Mouse (Mus musculus): ENCODE measurements around the gene Lss.

Lss gene

DNA sequence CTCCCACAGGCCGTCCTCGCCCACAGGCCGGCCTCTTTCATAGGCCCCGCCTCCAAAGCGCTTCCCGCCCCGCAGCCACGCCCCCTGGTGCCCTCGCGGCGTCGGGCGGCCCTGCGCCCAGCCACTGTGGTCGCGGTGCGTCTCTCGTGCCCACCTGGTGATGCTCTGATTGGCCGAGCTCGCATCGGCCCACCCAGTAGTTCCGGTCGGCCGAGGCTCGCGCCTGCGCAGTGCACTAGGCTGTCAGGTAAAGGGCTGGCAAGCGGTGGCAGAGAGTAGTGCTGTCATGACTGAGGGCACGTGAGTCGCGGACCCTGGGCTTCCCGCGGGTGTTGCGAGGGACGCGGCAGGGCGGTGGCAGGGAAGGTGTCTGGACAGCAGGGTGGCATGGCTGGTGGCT is at the start of gene Lss:
Gene Lss (plus strand): TSS at position 214 of the 400 bp plus-strand sequence.
- DNase-seq (ENCODE audit: low spot score): peak; percentile 77

DNA sequence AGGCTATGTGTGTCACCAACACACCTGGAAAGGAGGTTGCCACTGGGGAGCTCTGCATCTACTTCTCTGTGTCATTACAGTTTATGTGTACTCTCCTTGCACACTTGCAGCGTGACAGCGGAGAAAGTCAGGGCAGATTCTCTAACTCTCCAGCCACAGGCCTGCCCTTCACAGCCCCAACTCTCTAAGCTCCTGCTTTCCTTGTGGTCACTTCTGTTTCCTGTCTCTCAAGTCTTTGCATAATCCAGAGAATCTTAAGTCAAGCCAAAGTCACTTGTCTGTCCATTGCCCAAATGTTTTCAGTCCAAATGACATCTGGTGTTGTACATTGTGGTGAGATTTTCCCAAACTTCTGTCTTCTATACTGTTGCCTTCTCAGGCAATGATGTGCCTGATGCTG is 45.1 kb upstream of the Lss start:
- no peak for DNase-seq (ENCODE audit: low spot score)

DNA sequence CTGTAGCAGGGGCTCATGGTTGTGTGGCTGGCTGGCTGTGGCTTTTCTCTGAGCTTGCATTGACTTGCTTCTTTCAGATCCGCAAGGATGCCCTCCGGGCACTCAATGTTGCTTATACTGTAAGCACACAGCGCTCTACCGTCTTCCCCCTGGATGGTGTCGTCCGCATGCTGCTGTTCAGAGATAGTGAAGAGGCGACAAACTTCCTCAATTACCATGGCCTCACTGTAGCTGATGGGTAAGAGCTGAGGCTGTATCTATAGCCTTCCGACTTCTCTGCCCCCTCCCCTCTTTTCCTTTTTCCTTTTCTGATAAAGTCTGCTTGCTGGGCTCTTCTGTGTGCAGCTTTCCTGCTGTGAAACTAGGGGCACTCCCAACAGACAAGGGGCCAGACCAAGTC is 43.1 kb upstream of the Lss start:
- no peak for DNase-seq (ENCODE audit: low spot score)

DNA sequence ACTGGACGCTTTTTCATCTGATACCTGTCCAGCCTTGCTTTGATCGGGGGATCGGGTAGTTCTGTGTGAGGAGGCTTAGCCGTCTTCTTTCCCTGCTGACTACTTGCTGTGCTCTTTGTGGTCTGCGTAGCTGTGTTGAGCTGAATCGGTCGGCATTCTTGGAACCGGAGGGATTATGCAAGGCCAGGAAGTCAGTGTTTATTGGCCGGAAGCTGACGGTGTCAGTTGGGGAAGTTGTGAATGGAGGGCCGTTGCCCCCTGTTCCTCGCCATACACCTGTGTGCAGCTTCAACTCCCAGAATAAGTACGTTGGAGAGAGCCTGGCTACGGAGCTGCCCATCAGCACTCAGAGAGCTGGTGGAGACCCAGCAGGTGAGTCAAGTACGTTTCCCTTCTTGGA is 42.2 kb upstream of the Lss start:
- no peak for DNase-seq (ENCODE audit: low spot score)

DNA sequence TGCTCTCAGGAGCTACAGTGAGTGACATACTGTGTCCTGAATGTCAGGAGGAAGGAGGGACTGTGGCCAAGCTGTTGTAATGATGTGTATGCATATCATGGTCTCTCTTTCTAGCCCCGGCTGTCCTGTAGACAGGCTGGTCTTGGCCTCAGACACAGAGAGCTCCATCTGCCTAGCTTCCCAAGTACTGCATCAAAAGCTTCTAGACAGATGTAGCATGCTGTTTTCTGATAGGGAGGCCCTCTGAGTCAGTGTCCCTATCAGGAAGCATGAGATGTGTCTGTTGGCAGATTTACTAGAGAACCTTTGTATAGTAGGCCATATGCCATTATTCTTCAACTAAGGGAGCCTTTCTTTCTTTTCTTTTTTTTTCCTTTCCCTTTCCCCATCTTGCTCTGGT is 37.9 kb upstream of the Lss start:
- no peak for DNase-seq (ENCODE audit: low spot score)

DNA sequence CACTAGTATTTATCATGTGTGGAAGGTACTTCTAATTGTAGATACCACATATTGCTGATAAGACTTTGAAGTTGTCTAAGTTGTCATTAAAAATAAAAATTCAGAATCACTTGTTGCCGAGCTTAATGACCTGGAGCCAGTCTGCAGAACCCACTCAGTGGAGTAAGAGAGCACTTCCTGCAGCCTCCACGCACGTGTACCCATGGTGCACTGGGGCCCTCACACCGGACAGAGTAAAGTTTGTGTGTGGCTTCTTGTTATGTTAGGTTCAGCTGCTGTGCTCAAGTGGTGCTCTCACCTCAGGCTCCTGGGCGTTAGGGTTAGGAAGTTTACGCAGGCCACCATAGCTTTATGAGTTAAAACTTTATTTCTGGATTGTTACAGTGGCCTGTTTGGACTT is 35.9 kb upstream of the Lss start:
- DNase-seq (ENCODE audit: low spot score): no peak

DNA sequence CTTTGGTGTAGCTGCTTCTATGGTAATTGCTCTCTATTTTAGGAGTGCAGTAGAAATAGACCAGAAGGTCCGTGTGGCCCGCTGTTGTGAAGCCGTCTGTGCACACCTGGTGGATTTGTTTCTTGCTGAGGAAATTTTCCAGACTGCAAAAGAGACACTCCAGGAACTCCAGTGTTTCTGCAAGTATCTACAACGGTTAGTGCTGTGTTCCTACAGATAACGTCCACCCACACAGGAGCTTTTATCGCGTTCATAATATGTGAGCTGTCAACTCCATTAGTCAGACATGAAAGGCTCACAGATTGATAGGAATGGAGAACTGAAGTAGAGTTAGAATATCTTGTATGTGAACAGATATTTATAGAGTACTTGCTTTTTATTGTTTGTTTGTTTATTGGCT is 35.0 kb upstream of the Lss start:
- no peak for DNase-seq (ENCODE audit: low spot score)

DNA sequence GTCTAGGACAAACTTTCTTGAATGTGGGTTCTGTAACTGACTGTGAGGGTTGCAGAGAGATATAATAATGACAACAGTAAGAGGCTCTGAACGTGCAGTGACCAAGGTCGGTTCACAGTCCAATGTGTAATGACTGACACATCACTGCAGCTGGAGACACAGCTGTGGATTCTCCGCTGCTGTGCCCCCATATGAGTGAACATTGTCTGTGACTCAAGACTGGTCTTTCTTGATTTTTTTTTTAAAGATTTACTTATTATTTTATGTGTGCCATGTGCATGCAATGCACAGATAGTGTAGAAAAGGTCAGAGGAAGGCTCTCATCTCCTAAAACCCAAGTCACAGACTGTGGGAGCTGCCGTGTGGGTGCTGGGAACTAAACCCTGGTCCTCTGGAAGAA is 33.9 kb upstream of the Lss start:
- no peak for DNase-seq (ENCODE audit: low spot score)

DNA sequence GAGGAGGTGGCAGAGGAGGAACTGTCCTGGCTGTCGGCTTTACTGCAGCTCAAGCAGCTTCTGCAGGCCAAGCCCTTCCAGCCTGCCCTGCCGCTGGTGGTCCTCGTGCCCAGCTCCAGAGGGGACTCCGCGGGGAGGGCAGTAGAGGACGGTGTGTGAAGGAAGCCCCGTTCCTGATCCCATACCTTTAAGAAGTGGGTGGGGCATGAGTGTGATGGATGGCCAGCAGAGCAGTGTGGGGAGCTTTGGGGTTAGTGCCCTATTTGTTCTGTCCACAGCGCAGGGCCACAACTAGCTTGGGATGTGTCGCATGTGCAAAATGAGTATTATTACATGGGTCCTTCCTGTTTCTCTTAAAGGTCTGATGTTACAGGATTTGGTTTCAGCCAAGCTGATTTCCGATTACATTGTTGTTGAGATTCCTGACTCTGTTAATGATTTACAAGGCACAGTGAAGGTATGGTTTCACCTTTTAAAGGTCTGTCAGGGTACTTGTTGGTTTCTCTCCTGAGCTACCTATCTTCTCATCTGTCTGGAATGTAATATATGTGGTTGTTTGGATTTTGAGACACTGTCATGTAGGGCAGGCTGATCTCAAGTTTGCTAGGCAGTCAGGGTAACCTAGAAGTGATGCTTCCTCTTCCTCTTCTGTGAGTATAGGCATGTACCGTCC is 27.0 kb upstream of the Lss start:
- no peak for DNase-seq (ENCODE audit: low spot score)

DNA sequence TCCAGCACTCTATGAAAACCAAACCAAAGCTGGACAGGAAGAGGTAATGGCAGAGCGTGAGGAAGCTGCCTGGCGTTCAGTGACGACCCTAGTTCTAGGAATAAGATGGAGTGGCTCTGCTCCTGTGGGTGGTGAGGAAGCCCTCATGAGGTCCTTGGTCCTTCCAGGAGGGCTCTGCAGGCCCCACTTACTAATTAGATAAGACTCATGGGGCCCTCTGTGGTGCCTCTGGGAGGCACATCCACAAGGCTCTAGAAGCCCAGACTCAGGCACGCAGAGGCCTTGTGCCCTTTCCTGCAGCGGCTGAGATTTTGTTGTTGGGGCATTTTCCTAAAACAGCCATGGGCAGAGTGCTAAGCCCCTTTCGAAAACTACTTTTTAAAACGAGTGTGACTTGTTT is 25.5 kb upstream of the Lss start:
- no peak for DNase-seq (ENCODE audit: low spot score)

DNA sequence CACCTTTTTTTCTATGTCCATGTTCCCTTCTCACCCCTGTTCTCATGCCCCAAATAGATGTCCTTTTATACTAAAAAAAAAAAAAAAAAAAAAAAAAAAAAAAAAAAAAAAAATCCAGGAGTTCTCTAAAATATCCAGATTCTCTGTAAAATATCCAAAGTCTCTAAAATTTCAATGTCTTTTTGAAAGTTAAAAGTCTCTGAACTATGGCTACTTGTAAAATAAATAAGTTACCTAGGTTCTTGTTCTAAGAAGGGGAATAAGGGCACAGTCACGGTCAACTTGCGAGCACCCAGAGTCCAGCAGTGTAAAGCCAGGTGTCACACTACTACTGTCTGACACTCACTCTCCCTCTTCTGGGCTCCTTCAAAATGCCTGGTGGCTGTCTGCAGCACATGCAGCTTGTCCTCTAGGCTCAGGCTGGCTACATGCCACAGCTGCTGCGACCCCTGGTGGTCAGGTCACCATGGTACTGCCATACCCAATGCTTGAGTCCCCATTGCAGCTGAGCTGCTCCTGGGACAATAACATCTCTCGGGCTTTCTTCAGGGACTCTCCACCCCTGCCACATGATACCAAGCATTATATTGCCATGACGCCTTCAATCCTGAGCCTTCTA is 18.3 kb upstream of the Lss start:
- peak; percentile 68 for DNase-seq (ENCODE audit: low spot score)

DNA sequence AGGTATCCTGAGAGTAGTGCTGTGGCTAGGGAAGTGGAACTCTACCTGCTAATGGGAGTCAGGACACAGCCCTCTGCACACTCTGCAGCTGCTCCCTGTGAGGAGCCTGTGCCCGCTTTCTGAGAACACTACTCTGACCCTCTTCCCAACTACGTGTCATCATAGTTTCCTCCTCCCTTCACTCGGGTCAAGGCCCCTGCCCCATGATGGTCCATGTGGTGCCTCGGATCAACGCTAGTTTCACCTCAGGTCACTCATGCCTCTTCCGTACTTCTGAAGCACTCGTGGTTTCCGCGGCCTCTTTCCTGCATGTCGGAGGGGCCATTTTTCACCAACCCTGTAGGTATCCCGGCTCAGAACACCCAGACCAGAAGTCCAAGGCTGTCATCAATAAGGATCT is 466 bp upstream of the Lss start:
- DNase-seq (ENCODE audit: low spot score): no peak

DNA sequence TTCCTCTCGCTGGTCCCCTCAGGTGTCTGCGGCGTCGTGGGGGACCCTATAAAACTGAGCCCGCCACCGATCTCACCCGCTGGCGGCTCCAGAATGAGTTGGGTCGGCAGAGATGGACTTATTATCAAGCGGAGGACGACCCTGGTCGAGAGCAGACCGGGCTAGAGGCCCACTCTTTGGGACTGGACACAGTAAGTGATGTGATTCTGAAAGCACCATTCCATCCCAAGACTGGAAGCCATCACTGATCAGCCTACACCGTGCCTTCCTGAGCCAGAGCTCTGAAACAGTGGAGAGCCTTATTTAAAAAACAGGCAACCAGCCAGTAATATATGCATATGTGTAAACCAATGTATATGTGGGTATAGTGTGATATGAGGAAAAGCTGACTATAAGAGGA is 440 bp downstream of the Lss start:
- DNase-seq (ENCODE audit: low spot score): no peak

DNA sequence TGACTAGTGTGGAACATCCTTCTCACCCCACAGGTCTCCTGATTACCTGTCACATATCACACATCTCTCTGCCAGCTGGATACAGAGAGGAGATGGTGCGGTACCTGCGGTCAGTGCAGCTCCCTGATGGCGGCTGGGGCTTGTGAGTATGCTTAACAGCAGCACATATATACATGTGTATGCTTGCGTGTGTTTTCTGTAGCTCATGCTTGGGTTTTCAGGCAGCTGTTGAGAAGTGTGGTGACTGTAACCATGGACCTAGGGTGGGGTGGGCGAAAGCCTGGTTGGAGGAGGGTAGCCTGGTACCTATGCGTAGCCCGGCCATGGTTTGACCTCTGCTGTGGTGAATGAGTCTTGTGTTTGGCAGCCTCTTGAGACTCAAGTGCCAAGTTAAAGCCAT is 4.1 kb downstream of the Lss start:
- no peak for DNase-seq (ENCODE audit: low spot score)

DNA sequence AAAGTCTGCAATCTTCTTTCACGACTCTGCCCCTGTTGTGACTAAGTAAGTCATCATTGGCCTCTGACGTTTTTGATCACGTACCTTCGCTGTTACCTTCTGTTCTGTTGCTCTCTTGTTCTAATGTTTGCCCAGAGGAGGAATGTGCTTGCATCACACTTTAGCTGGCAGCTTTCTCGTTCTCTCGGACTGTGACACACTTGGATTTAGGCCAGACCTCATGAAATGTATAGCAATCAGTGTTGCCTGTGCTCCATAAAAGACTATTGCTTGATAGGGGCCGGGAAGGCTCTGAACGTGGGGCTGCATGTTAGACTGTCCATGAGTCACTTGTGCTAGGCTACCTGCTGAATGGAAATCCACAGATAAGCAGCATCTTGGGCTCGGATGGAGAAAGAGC is 6.2 kb downstream of the Lss start:
- no peak for DNase-seq (ENCODE audit: low spot score)

DNA sequence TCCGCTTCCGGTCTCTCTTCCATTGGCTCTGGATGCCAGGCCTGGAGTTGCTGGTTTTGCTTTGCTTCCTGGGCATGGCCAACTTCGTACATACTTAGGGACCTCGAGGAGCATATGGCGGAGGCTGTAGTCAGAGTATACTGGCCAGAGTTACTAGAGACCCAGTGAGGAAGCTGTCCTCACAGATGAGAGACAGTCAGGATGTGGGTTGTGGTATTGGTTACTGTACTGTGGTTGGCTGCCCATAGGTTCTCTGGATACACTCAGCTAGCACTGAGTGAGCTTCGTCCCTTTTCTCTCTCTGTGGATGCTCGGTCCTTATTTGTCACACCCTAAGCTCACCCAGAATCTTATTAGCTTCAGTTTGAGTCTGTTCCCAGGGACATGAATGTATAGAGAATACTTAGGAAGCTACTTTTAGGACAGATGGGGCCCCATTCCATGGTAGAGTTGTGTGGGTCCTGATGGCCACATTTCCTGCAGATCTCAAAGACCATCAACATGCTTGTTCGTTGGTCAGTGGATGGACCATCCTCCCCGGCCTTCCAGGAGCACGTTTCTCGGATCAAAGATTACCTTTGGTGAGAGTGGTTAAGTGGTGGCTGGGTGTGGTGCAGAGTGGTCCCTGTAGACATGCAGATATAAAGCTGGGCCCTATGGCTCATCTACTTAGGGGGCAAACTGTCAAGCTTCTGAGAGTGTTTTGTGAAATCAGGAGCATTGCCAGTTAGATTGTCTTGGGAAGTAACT is 10.1 kb downstream of the Lss start:
- no peak for DNase-seq (ENCODE audit: low spot score)

DNA sequence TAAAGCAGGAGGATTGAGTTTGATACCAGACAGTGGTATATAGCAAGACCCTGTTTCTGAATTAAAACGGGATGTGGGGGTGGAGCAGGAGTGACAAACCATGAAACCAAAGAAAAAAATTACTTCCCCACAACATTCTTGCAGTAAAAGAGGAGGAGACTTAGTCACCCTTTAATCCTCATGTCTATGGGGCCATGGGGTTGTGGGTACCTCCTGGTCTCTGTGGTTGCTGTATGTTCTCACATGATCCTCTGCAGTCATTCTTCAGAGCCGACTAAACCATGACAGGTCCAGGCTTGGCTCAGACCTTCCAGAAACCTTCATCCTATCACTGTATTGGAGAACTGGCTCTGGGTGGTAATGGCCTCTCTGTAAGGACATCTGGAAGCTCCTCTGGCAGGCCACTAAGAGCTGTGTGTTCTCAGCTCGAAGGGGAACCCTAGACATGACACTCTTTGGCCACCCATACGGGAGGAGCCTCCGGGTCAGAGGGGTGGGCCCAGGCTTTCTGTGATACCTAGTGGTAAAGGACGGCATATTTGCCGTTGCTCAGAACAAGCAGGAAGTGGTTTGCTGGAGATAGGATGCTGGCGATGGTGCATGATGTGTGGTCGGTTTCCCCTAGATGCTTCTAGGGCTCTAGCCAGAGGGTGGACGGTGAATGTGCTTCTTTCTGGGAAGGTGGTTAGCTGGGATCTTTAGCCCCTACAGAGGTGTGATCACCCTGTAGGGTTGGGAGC is 11.4 kb downstream of the Lss start:
- DNase-seq (ENCODE audit: low spot score): no peak

DNA sequence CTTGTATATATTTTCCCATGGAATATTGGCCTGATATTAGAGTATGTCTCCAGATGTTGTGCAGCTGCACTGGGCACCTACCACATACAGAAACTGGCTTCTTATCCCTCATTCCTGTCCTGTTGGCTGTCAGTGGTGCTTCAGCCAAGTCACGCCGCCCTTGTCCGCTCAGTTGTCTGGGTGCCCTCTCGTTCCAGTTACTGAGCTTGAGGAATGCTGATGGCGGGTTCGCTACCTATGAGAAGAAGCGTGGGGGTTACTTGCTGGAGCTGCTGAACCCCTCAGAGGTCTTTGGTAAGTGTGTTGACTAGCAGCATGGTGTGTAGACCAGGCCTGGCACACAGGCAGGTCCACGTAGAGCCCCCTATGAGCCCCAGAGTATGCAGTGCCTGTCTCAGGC is 15.2 kb downstream of the Lss start:
- DNase-seq (ENCODE audit: low spot score): no peak

DNA sequence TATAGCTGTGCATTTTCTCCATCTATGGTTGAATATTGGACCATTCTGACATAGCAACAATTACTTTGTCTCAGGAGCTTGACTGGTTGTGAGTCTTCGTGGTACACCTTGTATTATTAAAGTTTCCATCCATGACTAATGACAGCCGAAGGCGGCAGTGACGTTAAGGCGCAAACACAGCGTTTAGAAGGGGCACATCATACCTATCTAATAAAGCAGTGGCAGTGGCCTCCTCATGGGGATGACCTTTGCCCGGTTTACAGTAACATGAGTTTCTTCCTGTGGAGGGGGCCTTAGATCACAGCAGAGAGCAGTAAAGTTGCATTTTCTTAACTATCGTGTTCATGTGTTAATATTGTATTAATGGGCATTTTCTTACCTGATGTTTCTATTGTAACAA is 16.8 kb downstream of the Lss start:
- no peak for DNase-seq (ENCODE audit: low spot score)

DNA sequence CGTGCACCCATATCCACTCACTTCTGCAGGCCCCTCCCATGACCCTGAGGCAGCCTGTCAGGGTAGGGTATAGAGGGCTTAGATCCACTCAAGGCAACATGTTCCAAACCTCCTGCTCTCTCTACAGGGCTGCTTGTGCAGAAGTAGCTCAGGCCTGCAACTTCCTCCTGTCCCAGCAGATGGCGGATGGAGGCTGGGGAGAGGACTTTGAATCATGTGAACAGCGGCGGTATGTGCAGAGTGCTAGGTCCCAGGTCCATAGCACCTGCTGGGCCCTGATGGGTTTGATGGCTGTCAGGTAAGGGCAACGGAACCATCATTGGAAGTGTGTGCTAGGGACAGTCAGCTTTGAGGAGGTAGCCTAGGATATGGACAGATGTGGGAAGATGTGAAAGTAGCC is 19.1 kb downstream of the Lss start:
- DNase-seq (ENCODE audit: low spot score): no peak

DNA sequence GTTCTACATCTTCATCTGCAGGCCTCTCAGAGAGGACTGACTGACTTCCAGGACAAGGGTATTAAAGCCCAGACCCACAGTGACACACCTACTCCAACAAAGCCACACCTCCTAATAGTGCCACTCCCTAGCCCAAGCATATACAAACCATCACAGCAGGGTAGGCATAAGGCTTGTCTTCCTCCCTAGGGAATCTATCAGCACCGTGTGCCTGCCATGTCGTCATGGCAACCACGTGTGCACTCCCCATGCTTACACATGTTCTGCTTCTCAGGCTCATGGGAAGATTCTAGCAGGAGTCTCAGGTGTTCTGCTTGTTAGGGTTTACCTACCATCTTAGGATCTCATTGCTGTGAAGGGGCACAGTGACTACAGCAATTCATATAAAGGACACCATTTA is 20.2 kb downstream of the Lss start:
- DNase-seq (ENCODE audit: low spot score): no peak

DNA sequence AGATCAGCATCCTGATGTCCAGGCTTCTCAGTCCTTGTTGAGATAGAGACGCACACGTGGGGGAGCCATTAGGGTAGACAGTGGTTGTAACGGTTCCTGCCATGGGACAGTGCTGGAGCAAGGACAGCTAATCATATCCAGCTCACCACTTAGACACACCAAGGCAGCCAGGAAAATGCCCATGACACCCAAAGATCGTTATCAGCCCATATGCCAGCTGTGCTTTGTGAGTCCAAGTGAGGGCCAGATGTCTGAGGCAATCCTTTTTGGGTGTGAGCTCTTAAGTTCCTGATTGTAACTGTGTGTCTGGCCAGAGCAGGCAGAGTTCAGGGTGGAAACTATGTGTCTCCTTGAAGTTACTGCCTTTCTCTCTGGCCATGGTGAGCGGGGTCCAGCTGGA is 22.7 kb downstream of the Lss start:
- no peak for DNase-seq (ENCODE audit: low spot score)

DNA sequence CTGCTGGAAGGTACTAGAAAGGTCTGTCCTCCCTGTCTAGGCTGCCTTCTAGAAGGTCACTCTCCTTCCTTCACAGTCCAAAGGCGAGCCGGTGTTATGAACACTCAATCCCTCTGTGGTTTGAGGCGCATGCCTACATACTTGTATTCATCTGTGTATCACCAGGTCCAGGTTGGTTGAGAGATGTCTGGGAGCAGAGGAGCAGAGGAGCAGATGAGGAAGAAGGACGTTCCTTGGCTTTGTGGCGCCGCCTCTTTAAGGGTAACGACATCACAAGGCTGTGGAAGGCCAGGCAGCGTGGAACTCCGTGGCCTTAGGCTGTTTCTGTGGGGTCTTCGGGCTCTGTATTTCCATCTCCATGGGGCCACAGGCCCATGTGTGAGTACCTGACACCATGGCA is 30.6 kb downstream of the Lss start, which contains the start of gene Spatc1l:
Gene Spatc1l (plus strand): TSS at position 301 of the 400 bp plus-strand sequence.
- DNase-seq (ENCODE audit: low spot score): no peak
